ENCODE assay signal across 16 mouse cellular contexts in genomic region chr19:18902041-18902693, GRCm38 (mm10).
DNase-seq lines count a peak whose midpoint lies in the region; ATAC-seq lines count a peak whose summit lies in the region.
"Had no signal": no experiment of that assay in that cellular context is flagged by ENCODE, and none has a peak within 500 bp of the region (broad histone marks: within the 10 kb centered on the region; RNA-seq: fewer than 3 reads in every experiment).

No protein-coding gene starts in this region.

- H3K4me1 ChIP-seq in hindbrain, embryonic 14.5 days (replicated peaks; ENCODE audit: control insufficient read depth, insufficient read depth, low read length), result no peaks in the 10 kb centered on the region
- peaks cover 10% of the 10 kb centered on the region; the same call in 1 of the 2 replicates for H3K4me1 ChIP-seq in hindbrain, embryonic 13.5 days (replicated peaks)
- peaks cover 9% of the 10 kb centered on the region for H3K4me1 ChIP-seq in kidney, embryonic 16.5 days (ENCODE audit: insufficient read depth, low read length)
- no peaks in the 10 kb centered on the region for H3K4me1 ChIP-seq in neural tube, embryonic 14.5 days (ENCODE audit: control insufficient read depth, insufficient read depth, low read length)
- H3K4me1 ChIP-seq: liver, embryonic 15.5 days; midbrain, embryonic 13.5 days had no signal

- no peaks in the 10 kb centered on the region for H3K36me3 ChIP-seq in hindbrain, embryonic 14.5 days (replicated peaks; ENCODE audit: control insufficient read depth, insufficient read depth)
- H3K36me3 ChIP-seq in hindbrain, embryonic 13.5 days, result no peaks in the 10 kb centered on the region
- H3K36me3 ChIP-seq in kidney, embryonic 16.5 days (ENCODE audit: insufficient read depth, low read length), result no peaks in the 10 kb centered on the region
- no peaks in the 10 kb centered on the region for H3K36me3 ChIP-seq in neural tube, embryonic 14.5 days (ENCODE audit: control insufficient read depth, insufficient read depth, low read length)
- H3K36me3 ChIP-seq: liver, embryonic 15.5 days; midbrain, embryonic 13.5 days had no signal

- no peaks in the 10 kb centered on the region for H3K9me3 ChIP-seq in hindbrain, embryonic 14.5 days (ENCODE audit: control insufficient read depth, low read length)
- no peaks in the 10 kb centered on the region for H3K9me3 ChIP-seq in hindbrain, embryonic 13.5 days
- H3K9me3 ChIP-seq in kidney, embryonic 16.5 days (ENCODE audit: low read length), result no peaks in the 10 kb centered on the region
- no peaks in the 10 kb centered on the region for H3K9me3 ChIP-seq in neural tube, embryonic 14.5 days (ENCODE audit: control insufficient read depth, low read length)
- H3K9me3 ChIP-seq: liver, embryonic 15.5 days; midbrain, embryonic 13.5 days had no signal

- peak; percentile 46; the same call in 1 of the 2 replicates for ATAC-seq in hindbrain, embryonic 14.5 days (ENCODE audit: low FRiP score)
- ATAC-seq in hindbrain, embryonic 13.5 days (ENCODE audit: low FRiP score), result no peak
- peak; percentile 86 for ATAC-seq in kidney, embryonic 16.5 days (ENCODE audit: low FRiP score, low TSS enrichment)
- peak; percentile 86 for ATAC-seq in neural tube, embryonic 14.5 days (ENCODE audit: low read depth)
- ATAC-seq: midbrain, embryonic 13.5 days had no signal

- H3K9ac ChIP-seq in hindbrain, embryonic 14.5 days, result no peak overlapping the region
- no peak overlapping the region for H3K9ac ChIP-seq in hindbrain, embryonic 13.5 days
- no peak overlapping the region; the same call in 1 of the 2 replicates for H3K9ac ChIP-seq in kidney, embryonic 16.5 days (replicated peaks; ENCODE audit: low read length)
- H3K9ac ChIP-seq in neural tube, embryonic 14.5 days (replicated peaks; ENCODE audit: low read depth, low read length), result no peak overlapping the region
- H3K9ac ChIP-seq: liver, embryonic 15.5 days; midbrain, embryonic 13.5 days had no signal

- 55% methylated on average over 15 of the region's 15 CpGs for WGBS in hindbrain, embryonic 14.5 days
- WGBS in hindbrain, embryonic 13.5 days, result 50% methylated on average over 15 of the region's 15 CpGs
- 9% methylated on average over 15 of the region's 15 CpGs for WGBS in kidney, embryonic 16.5 days
- 14% methylated on average over 15 of the region's 15 CpGs for WGBS in neural tube, embryonic 14.5 days

- no peak overlapping the region; the same call in 1 of the 2 replicates for H3K4me2 ChIP-seq in hindbrain, embryonic 14.5 days (replicated peaks)
- no peak overlapping the region for H3K4me2 ChIP-seq in hindbrain, embryonic 13.5 days
- peak overlapping the region; percentile 47 for H3K4me2 ChIP-seq in kidney, embryonic 16.5 days (replicated peaks; ENCODE audit: low read depth, low read length)
- peak overlapping the region; percentile 17; the same call in 1 of the 2 replicates for H3K4me2 ChIP-seq in neural tube, embryonic 14.5 days (ENCODE audit: low read depth, low read length)
- H3K4me2 ChIP-seq: liver, embryonic 15.5 days; midbrain, embryonic 13.5 days had no signal

- no peaks in the 10 kb centered on the region for H3K27me3 ChIP-seq in hindbrain, embryonic 14.5 days (ENCODE audit: control insufficient read depth, insufficient read depth, low read length)
- H3K27me3 ChIP-seq in hindbrain, embryonic 13.5 days, result no peaks in the 10 kb centered on the region
- H3K27me3 ChIP-seq in kidney, embryonic 16.5 days (ENCODE audit: insufficient read depth, low read length), result no peaks in the 10 kb centered on the region
- H3K27me3 ChIP-seq in neural tube, embryonic 14.5 days (ENCODE audit: control insufficient read depth, insufficient read depth, low read length), result no peaks in the 10 kb centered on the region
- H3K27me3 ChIP-seq: liver, embryonic 15.5 days; midbrain, embryonic 13.5 days had no signal

- DNase-seq in hindbrain, embryonic 14.5 days (ENCODE audit: low spot score), result peak; percentile 47
- DNase-seq in kidney, postnatal 14 days, result no peak
- peak; percentile 24 to 53 for DNase-seq in kidney, postnatal 4 days
- DNase-seq in ovary, postnatal 10 days (ENCODE audit: low spot score), result no peak
- no peak for DNase-seq in gastrocnemius, postnatal 10 days
- DNase-seq: adrenal gland, adult 8-10 months; cerebellum, adult 8-10 months; heart, postnatal 14 days; right cerebral cortex, adult 18-20 months; spleen, adult 18-20 months; thymus, postnatal 4 days had no signal

- no peak overlapping the region for H3K4me3 ChIP-seq in hindbrain, embryonic 14.5 days (replicated peaks; ENCODE audit: low read length)
- no peak overlapping the region for H3K4me3 ChIP-seq in hindbrain, embryonic 13.5 days
- peak overlapping the region; percentile 15; the same call in 1 of the 2 replicates for H3K4me3 ChIP-seq in kidney, embryonic 16.5 days (ENCODE audit: low read length)
- H3K4me3 ChIP-seq in neural tube, embryonic 14.5 days (ENCODE audit: low read depth, low read length), result no peak overlapping the region
- H3K4me3 ChIP-seq: liver, embryonic 15.5 days; midbrain, embryonic 13.5 days had no signal

- no peak overlapping the region for H3K27ac ChIP-seq in hindbrain, embryonic 14.5 days
- H3K27ac ChIP-seq in hindbrain, embryonic 13.5 days, result no peak overlapping the region
- H3K27ac ChIP-seq in kidney, embryonic 16.5 days (ENCODE audit: low read length), result peak overlapping the region; percentile 52; the same call in 1 of the 2 replicates
- peak overlapping the region; percentile 39; the same call in 1 of the 2 replicates for H3K27ac ChIP-seq in neural tube, embryonic 14.5 days (ENCODE audit: low read depth, low read length)
- H3K27ac ChIP-seq: liver, embryonic 15.5 days; midbrain, embryonic 13.5 days had no signal

Comparison
In these comparisons a context has a peak if more than half of its experiments do, and no peak if none do; other contexts are left out.
1. DNase-seq: peak in hindbrain, embryonic 14.5 days (single experiment) and kidney, postnatal 4 days (2 of 2); none in kidney, postnatal 14 days (single experiment), ovary, postnatal 10 days (single experiment) and gastrocnemius, postnatal 10 days (single experiment).
2. H3K27ac ChIP-seq: peak in kidney, embryonic 16.5 days (single experiment) and neural tube, embryonic 14.5 days (single experiment); none in hindbrain, embryonic 14.5 days (single experiment) and hindbrain, embryonic 13.5 days (single experiment).
3. H3K4me2 ChIP-seq: peak in kidney, embryonic 16.5 days (single experiment) and neural tube, embryonic 14.5 days (single experiment); none in hindbrain, embryonic 14.5 days (single experiment) and hindbrain, embryonic 13.5 days (single experiment).